Mouse (Mus musculus) erythroblast, embryonic 14.5 days (primary cell): ENCODE measurements around the gene Pi4k2a.

Experiments used
- GATA1 ChIP-seq: IDR thresholded peaks from 2 replicates; pipeline ENCODE4 v1.6.1; 2012; ENCODE audit warnings: low read length, inconsistent platforms, mixed read lengths
- TAL1 ChIP-seq: IDR thresholded peaks from 3 replicates; pipeline ENCODE4 v1.6.1; 2012; ENCODE audit warnings: low read length, inconsistent platforms, mixed read lengths

DNA sequence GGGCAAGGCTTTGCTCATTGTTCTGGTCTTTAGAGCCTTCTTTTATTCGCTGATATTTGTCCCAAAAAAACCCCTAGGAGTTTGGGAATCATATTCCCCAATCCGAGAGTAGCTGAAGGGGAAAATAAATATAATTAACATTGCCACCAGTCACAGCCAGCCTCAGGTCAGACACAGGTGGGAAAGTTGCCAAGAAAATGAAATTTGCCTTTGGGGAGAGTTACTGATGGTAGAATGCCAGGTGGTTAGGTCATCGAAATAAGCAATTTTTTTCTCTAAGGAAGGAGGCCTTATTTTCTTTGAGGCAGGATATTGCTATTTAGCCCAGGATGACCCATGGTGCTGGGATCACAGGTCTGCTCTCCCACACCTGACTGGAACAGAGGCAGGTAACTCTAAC lies 76.5 kb downstream of the Pi4k2a start:
- no peak for TF ChIP-seq GATA1
- no peak for TF ChIP-seq TAL1
